Mouse (Mus musculus) embryonic facial prominence, embryonic 12.5 days (tissue): ENCODE data around the gene Best1. TPM values are rescaled to one million over a fixed set of nuclear protein-coding genes. Genes with fewer than 3 reads are reported as not detected.

Source experiments
- ATAC-seq: fragments of 200-750 bp; cut with Nextera tagmentation; 2 replicates; pipeline ENCODE4 v1.8.0; 2017; ENCODE audit not compliant: insufficient number of reproducible peaks, insufficient read depth, low FRiP score, low TSS enrichment
- H3K27ac ChIP-seq: fragments of 300-500 bp; sonication (generic); 2 replicates; pipeline ENCODE4 v1.5.1; 2016; ENCODE audit warnings: mild to moderate bottlenecking
- H3K27me3 ChIP-seq: fragments of 300-500 bp; sonication (generic); 2 replicates; pipeline ENCODE4 v1.6.1; 2016; ENCODE audit warnings: mild to moderate bottlenecking, moderate library complexity
- H3K36me3 ChIP-seq: fragments of 300-500 bp; sonication (generic); 2 replicates; pipeline ENCODE4 v1.6.1; 2016; ENCODE audit warnings: mild to moderate bottlenecking
- H3K4me1 ChIP-seq: fragments of 300-500 bp; sonication (generic); 2 replicates; pipeline ENCODE4 v1.6.1; 2016
- H3K4me2 ChIP-seq: fragments of 300-500 bp; sonication (generic); replicated peaks from 2 replicates; pipeline ENCODE4 v1.6.1; 2016; ENCODE audit warnings: mild to moderate bottlenecking, moderate library complexity
- H3K4me3 ChIP-seq: fragments of 300-500 bp; sonication (generic); 2 replicates; pipeline ENCODE4 v1.5.1; 2016; ENCODE audit warnings: mild to moderate bottlenecking
- H3K9ac ChIP-seq: fragments of 300-500 bp; sonication (generic); 2 replicates; pipeline ENCODE4 v1.6.1; 2016; ENCODE audit warnings: mild to moderate bottlenecking, moderate library complexity
- H3K9me3 ChIP-seq: fragments of 300-500 bp; sonication (generic); 2 replicates; pipeline ENCODE4 v1.6.1; 2016; ENCODE audit warnings: mild to moderate bottlenecking, moderate library complexity
- WGBS: fragments of 180-500 bp; shearing (Covaris S2); methylation state at CpG from one replicate; pipeline ENCODE4 v1.1.7; 2016; 5-methylcytosine and 5-hydroxymethylcytosine counted together
- polyA plus RNA-seq: library from polyadenylated mRNA; unstranded; fragments of >200 nt; fragmentation: Nextera tagmentation; extraction: Ambion mirVana; gene quantifications from 2 replicates; pipeline ENCODE4 v1.2.1, GENCODE M21; 2016

The Best1 gene
- polyA plus RNA-seq, 1 experiment from 2014 or later = 1.8 TPM

DNA sequence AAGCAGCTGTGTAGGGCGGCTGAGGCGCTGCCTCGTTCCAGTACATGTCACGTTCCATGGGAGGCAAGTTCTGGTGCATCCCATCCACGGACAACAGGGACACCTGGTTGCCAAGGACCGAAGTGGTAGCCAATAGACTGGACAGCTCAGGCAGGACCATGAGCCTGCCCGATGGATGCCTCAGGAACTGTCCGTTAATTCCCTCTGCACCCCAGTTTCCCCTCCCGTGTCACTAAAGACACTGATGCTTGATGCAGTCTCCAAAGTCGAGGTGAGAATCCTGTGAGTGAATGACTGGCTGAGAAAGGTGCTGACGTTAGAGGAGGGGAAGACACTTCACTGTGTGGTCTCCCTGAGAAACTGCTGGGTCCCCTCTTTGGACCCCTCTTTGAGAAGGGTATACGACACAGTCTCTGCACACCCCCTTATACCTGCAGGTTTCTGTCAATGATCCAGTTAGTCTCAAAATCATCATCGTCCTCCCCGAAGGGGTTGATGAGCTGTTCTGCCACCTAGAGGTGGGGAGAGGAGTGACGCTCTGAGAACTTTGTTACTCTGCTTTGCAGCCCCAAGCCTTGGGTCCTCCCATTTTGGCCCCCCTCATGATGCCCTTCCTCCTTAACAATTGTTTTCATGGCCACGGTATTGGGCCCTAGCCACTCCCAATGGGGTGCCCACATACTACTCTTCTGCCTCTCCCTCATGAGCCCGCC lies 12.1 kb downstream of the Best1 start:
- peaks cover 19% of the 10 kb centered on the region for H3K36me3 ChIP-seq
- no peaks in the 10 kb centered on the region for H3K27me3 ChIP-seq
- H3K9me3 ChIP-seq = no peaks in the 10 kb centered on the region
- 70% methylated on average over 17 of the region's 17 CpGs for WGBS
- ATAC-seq = no peak
- no peak overlapping the region for H3K4me3 ChIP-seq
- H3K9ac ChIP-seq = no peak overlapping the region
- peaks cover 23% of the 10 kb centered on the region for H3K4me1 ChIP-seq
- H3K27ac ChIP-seq = no peak overlapping the region
- H3K4me2 ChIP-seq = no peak overlapping the region

DNA sequence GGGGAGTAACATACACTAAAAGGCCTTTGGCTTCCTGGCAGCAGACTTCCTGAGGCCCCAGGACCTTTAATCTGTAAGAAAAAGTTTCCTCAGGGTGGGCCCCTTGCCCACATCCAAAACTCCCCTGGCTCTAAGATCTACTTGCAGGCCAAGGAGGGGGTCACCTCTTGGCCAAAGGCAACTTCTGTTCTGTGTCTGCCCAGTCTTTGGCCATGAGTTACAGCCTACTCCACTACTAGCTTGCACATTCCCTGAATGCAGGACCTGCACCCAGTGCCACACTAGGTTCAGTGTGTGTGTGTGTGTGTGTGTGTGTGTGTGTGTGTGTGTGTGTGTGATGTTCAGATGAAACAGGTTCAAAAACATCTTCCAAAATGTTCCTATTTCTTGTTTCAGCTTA lies 13.8 kb downstream of the Best1 start:
- H3K9me3 ChIP-seq = no peaks in the 10 kb centered on the region
- no peak overlapping the region for H3K9ac ChIP-seq
- H3K4me1 ChIP-seq = peaks cover 25% of the 10 kb centered on the region
- H3K4me2 ChIP-seq = no peak overlapping the region
- 0 out of 2 replicates have a peak overlapping the region, but pooled peaks have one; percentile 12 for H3K27ac ChIP-seq
- no peaks in the 10 kb centered on the region for H3K27me3 ChIP-seq
- H3K36me3 ChIP-seq = peaks cover 23% of the 10 kb centered on the region
- ATAC-seq = no peak
- H3K4me3 ChIP-seq = no peak overlapping the region

DNA sequence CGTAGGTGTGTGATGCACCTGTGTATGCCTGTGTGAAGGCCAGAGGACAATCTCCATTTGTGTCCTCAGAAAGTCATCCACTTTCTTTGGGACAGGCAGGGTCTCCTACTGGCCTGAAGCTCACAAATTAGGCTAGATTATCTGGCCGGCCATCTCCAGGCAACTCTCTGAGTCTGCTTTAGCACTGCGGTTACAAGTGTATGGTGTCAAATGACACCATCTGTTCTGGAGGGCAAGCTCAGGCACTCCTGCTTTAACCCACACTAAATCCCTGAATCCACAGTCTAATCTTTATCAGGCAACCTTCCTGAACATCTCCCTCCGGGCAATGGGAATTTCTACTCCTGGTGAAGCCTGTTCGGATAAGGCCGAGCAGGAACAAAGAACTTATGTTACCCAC lies 14.2 kb downstream of the Best1 start:
- H3K9ac ChIP-seq = no peak overlapping the region
- H3K27ac ChIP-seq = no peak overlapping the region
- H3K27me3 ChIP-seq = no peaks in the 10 kb centered on the region
- 16% methylated on average over 6 of the region's 6 CpGs for WGBS
- H3K4me1 ChIP-seq = peaks cover 23% of the 10 kb centered on the region
- ATAC-seq = no peak
- no peaks in the 10 kb centered on the region for H3K9me3 ChIP-seq
- H3K4me2 ChIP-seq = no peak overlapping the region
- peaks cover 23% of the 10 kb centered on the region for H3K36me3 ChIP-seq
- no peak overlapping the region for H3K4me3 ChIP-seq

DNA sequence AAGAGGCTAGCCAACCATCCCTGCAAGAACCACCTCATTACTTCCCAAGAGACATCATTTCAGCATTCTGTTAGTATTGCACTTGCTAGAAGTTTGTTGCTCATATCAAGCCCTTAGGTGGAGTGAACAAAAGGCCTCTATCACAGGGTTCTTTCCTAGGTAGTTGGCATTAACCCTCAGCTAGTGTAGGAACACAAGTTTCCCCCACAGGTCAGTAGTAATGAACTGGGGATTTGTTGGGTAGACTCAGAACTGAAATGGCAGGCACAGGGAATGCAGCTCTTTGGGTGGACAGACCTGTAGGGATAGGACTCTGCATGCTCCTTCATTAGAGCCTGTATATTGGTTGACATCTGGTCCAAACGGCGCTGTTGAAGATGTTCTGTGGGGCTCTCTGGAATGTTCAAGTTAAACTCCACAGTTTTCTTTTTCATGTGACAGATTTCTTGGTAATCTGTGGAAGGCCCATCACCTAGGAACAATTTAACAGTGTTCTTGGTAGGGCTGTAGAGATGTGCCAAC lies 15.5 kb downstream of the Best1 start:
- no peak for ATAC-seq
- H3K4me1 ChIP-seq = peaks cover 27% of the 10 kb centered on the region
- WGBS = 95% methylated on average over 2 of the region's 2 CpGs

DNA sequence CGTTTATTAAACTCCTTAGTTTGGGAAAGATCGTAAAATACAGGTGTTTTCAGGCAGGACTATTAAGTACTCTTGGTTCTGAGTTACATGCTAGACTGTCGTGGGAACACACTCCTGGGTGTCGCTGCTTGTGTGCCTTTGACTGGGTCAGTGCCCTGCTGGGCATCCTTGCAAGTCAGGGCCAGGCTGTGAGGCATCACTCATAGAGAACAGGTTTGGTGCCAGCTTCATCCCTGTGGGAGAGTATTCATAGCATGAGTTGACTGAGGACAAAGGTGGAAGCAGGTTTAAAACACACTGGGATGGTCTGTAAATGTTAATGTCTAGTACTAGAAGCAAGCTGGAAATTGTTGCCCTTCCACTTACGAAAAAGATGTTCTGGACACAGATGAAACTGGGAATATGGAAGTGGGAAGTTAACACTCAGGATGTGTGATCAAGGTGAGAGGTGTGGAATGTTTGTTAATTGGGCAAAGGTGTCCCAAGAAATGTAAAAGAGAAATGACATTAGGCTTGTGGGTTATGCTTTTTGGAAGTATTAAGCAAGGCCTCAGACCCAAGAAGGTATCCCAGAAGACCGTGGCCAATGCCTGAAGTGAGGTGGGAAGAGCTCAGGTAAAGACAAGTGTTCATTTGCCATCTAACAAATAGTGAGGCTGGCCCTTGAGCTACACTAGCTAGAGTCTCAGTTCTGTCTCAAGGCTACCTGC lies 16.1 kb downstream of the Best1 start:
- H3K9ac ChIP-seq = no peak overlapping the region
- no peaks in the 10 kb centered on the region for H3K9me3 ChIP-seq
- WGBS = 96% methylated on average over 6 of the region's 6 CpGs
- ATAC-seq = no peak
- peaks cover 27% of the 10 kb centered on the region for H3K4me1 ChIP-seq
- no peak overlapping the region for H3K27ac ChIP-seq
- H3K36me3 ChIP-seq = peaks cover 23% of the 10 kb centered on the region
- no peak overlapping the region for H3K4me2 ChIP-seq
- H3K27me3 ChIP-seq = no peaks in the 10 kb centered on the region
- no peak overlapping the region for H3K4me3 ChIP-seq

More for the DNA sequence above, 15.5 kb downstream of the Best1 start:
- no peak overlapping the region for H3K9ac ChIP-seq
- H3K27me3 ChIP-seq = no peaks in the 10 kb centered on the region
- no peak overlapping the region for H3K4me2 ChIP-seq
- H3K36me3 ChIP-seq = peaks cover 23% of the 10 kb centered on the region
- no peak overlapping the region for H3K27ac ChIP-seq
- H3K4me3 ChIP-seq = no peak overlapping the region
- no peaks in the 10 kb centered on the region for H3K9me3 ChIP-seq

DNA sequence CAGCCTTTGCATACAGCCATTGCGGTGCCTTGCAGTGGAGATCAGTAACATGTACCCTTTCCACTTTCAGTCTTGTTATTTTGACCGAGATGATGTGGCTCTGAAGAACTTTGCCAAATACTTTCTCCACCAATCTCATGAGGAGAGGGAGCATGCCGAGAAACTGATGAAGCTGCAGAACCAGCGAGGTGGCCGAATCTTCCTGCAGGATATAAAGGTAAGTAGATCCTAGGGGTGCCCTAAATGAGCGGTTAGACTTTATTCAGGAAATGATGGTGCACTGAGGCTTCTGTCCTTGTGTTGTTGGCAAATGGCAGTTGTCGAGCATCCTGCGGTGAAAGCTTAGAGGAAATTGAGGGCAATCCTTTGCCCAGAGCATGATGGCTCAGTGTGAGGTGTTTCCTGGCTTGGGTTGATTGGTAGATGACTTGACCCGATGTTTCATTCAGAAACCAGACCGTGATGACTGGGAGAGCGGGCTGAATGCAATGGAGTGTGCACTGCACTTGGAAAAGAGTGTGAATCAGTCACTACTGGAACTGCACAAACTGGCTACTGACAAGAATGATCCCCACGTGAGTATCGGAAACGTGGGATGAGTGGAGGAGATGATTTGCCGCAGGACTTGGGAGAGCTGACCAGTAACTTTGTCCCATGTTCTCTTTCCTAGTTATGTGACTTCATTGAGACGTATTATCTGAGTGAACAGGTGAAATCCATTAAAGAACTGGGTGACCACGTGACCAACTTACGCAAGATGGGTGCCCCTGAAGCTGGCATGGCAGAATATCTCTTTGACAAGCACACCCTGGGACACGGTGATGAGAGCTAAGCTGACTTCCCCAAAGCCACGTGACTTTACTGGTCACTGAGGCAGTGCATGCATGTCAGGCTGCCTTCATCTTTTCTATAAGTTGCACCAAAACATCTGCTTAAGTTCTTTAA lies 17.1 kb downstream of the Best1 start:
- Histone ChIP-seq H3K36me3 (peaks cover 23% of the 10 kb centered on the region), H3K4me2 (peak overlapping the region; percentile 92), H3K27ac (no peak overlapping the region), H3K9ac (peak overlapping the region; percentile 80; the same call in 1 of the 2 replicates), H3K9me3 (no peaks in the 10 kb centered on the region), H3K27me3 (no peaks in the 10 kb centered on the region), H3K4me3 (peak overlapping the region; percentile 90), H3K4me1 (peaks cover 27% of the 10 kb centered on the region)
- 94% methylated on average over 20 of the region's 20 CpGs for WGBS
- no peak for ATAC-seq

DNA sequence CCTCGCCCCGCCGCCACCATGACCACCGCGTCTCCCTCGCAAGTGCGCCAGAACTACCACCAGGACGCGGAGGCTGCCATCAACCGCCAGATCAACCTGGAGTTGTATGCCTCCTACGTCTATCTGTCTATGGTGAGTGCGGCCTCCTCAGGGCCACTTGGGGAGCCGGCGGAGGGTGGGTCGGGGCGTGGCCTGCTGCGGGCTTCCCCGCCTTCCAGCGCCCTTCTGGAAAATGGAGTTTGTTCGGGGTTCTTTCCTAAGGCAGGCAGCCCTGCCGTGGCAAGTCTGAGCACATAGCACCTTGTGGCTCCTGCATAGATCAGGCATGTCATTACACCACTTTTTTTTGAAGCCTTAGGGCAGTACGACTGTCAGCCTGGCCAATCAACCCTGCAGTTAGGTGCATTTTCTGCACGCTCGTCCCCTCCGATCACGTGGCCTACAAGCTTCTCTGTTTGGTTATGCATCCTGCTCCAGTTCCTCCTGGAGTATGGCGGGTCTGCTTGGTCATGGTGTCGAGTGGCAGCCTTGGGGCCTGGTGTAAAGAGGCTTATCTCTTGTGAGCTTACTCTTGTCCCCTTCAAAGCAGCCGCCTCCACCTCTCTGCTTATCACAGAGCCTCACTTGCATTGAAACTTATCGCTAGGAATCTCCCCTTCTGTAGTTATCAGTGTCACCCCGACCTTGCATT lies 18.4 kb downstream of the Best1 start:
- ATAC-seq = peak; percentile 78
- H3K36me3 ChIP-seq = peaks cover 23% of the 10 kb centered on the region
- peaks cover 30% of the 10 kb centered on the region for H3K4me1 ChIP-seq
- peak overlapping the region; percentile 93 for H3K27ac ChIP-seq
- no peaks in the 10 kb centered on the region for H3K9me3 ChIP-seq
- peak overlapping the region; percentile 92 for H3K4me2 ChIP-seq
- under 1% methylated on average over 31 of the region's 31 CpGs for WGBS
- H3K9ac ChIP-seq = peak overlapping the region; percentile 80
- peak overlapping the region; percentile 90 for H3K4me3 ChIP-seq
- no peaks in the 10 kb centered on the region for H3K27me3 ChIP-seq

DNA sequence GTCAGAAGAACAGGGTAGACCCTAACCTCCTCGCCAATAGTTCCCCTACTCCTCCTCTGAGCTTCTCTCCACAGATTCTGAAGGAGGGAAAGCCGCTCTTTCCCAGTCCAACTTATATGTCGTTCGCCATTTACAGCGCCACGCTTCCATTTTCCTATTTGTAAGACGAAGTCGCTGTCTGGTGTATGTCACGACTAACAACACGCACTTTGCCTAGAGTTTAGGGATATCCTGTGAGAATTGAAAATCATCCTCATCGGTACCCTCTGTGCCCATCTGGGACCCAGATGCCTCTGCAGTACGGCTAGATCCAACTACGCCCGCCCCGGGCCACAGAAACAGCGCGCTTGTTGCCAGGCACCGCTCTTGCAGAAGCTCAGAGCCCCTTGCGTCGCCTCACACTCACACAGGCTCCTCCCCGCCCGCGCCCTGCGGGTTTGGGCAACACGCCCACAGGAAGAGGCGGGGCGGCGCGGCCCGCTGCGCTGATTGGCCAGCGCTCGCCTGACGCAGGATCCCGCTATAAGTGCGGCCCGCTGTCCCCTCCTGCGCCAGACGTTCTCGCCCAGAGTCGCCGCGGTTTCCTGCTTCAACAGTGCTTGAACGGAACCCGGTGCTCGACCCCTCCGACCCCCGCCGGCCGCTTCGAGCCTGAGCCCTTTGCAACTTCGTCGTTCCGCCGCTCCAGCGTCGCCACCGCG lies 19.1 kb downstream of the Best1 start:
- peak overlapping the region; percentile 92 for H3K4me2 ChIP-seq
- WGBS = under 1% methylated on average over 59 of the region's 59 CpGs

DNA sequence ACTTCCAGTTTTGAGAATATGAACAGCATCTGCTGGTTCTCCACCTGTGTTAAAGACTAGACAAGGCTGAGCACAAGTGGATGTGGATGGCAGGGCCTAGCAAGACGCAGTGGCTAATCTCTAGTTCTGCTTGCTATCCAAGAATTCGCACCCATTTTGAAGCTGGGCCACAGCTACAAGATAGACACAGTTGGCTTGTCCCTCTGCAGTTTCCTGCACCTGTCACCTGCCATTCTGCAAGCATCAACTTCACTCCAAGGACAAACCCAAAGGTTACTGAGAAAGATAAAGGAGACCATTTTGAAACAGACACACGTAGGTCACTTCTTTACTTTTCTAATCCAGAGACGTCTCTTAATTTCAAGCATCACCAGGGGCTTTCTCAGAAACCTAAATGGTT lies 19.8 kb downstream of the Best1 start:
- H3K27me3 ChIP-seq = no peaks in the 10 kb centered on the region
- 61% methylated on average over 4 of the region's 4 CpGs for WGBS
- ATAC-seq = no peak

More for the DNA sequence above, 19.1 kb downstream of the Best1 start:
- Histone ChIP-seq H3K27ac (peak overlapping the region; percentile 93), H3K4me1 (peaks cover 25% of the 10 kb centered on the region), H3K4me3 (peak overlapping the region; percentile 90), H3K9ac (peak overlapping the region; percentile 80), H3K9me3 (no peaks in the 10 kb centered on the region), H3K36me3 (peaks cover 23% of the 10 kb centered on the region), H3K27me3 (no peaks in the 10 kb centered on the region)
- ATAC-seq = peak; percentile 96

DNA sequence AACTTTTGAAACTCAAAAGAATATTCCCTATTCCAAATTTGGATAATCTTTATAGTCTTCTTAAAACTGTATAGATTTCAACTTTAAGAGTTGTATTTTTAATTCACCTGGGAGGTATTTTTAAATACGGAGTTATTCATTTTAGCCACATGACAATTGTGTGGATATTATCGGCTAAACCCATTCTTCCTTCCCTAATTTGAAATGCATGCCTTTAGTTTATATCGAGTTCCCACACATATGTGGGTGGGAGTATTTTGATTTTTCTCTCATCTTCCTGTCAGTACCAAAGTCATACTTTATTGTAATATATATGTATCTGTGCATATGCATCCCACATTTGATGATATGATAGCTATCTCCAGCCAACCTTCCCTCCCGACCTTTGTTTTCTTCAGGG lies 21.2 kb downstream of the Best1 start, which contains the start of gene Fth1:
Gene Fth1 (plus strand): TSS at position 341 of the 400 bp plus-strand sequence.
- 88% methylated on average over 4 of the region's 4 CpGs for WGBS
- Histone ChIP-seq H3K27ac (0 out of 2 replicates have a peak within 1 kb of the TSS, but pooled peaks have one; percentile 93), H3K4me3 (no peak within 1 kb of the TSS), H3K9me3 (no peaks in the 10 kb centered on the region), H3K4me1 (peaks cover 20% of the 10 kb centered on the region), H3K9ac (no peak within 1 kb of the TSS), H3K27me3 (no peaks in the 10 kb centered on the region), H3K36me3 (peaks cover 14% of the 10 kb centered on the region), H3K4me2 (peak within 1 kb of the TSS; percentile 92; the same call in 1 of the 2 replicates)
- ATAC-seq = no peak

More for the DNA sequence above, 19.8 kb downstream of the Best1 start:
- H3K4me2 ChIP-seq = peak overlapping the region; percentile 92
- H3K36me3 ChIP-seq = peaks cover 23% of the 10 kb centered on the region
- H3K4me3 ChIP-seq = peak overlapping the region; percentile 90
- H3K4me1 ChIP-seq = peaks cover 20% of the 10 kb centered on the region
- H3K9me3 ChIP-seq = no peaks in the 10 kb centered on the region
- H3K9ac ChIP-seq = peak overlapping the region; percentile 46; the same call in 1 of the 2 replicates
- peak overlapping the region; percentile 93; the same call in 1 of the 2 replicates for H3K27ac ChIP-seq
